Mouse (Mus musculus) regulatory T cell (primary cell): ENCODE results near the gene Grid1.

Experiments used
- in situ Hi-C: fragments of 300-600 bp; cut with MboI, MseI; formaldehyde crosslinking; loops from one replicate; pipeline ENCODE4 v1.15.1; 2025; ENCODE audit warnings: high pct_unique_total_duplicates

Grid1 gene

DNA sequence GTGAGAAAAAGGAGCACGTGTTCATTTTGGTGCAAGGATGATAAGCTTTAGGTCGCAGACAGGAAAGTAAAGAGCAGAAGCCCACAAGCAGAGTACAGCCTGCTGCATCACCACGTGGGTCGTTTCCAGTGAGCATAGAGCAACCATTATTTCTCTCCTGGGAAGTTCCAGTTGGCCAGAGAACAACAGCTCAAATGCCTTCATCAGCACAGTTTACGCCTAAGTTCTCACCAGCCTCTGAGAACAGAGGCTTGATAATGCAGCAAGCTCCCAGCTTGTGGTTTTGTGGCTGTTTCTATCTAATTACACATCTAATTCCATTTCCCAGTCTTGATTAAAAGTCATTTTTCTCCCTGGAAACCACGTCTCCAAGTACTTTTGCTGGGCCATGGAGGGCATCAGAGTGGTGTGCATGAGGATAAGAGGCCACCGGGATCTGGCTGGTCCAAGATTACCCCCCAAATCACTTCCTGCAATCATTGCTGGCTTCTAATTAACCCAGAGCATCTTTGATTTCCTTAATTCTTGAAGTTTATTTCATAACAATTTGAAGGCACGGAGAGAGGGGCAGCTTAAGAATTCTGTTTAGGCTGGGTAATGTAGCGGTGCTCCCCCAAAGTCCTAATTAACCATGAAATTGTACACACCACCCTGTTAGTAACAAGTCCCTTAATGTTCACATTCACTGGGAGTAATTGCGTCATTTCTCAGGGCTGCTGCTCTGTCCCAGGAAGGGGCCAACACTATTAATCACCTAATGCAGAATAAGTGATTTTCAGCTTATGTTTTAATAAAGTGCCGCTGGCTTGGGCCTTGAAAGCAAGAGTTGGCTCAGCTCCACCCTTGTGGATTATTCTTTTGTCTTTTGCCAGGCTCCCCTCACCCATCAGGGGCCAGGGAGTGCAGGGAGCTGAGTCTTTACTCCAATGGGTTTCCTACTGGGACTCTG is 292.7 kb downstream of the Grid1 start:
- in situ Hi-C loops, result no loop called here

DNA sequence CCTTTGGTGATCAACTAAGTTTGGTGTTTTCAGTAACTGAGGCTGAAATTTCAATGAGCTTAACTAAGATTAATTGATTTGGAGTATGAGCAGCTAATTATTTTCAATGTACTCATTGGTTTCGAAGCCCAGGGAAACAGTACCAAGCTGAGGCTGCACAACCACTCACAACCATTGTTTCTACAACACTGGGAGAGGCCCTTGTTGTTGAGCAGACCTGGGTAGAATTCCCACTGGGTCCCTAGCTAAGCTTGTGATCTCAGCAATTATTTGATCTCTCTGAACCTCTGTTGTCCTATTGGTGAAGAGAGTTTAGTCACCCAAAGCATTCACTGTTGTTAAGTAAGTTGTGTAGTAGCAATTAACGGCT is 293.4 kb downstream of the Grid1 start:
- in situ Hi-C loops, result no loop called here

DNA sequence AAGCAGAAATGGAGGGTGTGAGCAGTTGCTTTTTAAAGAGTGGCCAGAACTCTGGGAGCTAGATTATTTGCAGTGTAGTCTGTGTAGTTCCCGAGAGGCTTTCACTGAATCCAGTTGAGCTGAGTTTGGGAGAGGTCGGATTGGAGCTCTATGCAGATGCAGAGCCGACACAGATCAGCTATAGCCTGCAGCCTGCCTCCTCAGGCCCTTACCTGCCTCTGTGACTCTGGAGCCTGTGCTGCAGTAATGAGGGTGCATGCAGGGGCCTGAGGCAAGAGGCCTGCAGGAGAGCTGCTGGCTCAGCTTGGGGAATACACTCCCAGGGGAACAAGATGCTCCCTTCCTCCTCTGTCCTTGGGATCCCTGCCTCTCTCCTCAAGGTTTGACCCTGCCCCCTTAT is 296.0 kb downstream of the Grid1 start:
- in situ Hi-C loops, result no loop called here

DNA sequence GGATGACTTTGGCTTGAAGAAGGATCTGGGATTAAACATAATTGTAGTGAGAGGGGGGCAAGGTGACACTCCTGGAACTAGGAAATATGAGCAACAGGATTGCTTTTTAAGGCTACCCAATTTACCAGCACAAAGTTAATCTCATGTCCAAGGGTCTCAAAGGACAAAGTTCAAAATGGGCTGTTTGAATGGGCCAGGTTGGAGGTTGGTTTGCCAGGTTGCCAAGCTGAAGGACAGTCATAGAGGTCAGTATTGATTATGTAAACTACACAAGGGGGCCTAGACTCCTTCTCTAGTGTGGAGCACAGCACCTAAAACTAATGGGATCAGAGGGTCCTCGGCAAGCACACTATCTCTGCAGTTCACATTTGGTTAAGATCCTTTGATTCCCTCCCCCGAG is 300.2 kb downstream of the Grid1 start:
- in situ Hi-C loops, result no loop called here

DNA sequence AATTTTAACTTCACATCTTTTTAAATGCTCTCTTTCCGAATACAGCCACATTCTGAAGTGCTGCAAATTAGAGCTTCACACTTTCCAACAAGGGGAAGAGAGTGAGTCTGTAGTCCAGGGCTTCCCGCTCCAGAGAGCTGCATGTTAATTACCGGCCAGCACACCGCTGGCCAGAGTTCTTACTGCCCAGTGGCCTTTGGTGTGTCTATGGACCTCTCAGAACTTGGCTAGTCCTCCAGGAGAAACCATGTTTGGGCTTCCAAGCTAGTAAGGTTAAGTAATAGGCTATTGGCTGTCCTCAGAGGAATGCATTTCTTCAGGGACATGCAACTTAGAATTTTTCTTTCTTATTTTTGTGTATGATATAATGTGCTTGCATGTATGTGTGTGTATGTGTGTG is 301.0 kb downstream of the Grid1 start:
- in situ Hi-C loops, result no loop called here

DNA sequence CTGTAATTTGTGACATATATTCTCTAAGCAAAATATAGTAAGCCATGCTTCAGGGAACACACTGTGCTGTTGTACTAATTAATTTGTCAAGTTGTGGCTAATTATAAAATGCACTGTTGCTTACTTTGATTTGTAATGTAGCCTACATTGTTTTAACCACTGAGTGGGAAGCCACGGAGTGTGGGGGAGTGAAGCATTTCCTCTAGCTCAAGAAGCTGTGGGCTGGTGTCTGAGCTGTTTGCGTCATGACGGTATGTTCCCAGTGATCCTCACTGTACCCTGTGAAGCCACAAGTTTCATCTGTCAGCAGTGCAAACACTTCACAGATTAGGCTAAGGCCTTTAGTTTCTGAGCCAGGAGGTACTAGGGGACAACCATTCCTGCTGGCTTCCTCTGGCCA is 302.2 kb downstream of the Grid1 start:
- in situ Hi-C loops, result no loop called here

DNA sequence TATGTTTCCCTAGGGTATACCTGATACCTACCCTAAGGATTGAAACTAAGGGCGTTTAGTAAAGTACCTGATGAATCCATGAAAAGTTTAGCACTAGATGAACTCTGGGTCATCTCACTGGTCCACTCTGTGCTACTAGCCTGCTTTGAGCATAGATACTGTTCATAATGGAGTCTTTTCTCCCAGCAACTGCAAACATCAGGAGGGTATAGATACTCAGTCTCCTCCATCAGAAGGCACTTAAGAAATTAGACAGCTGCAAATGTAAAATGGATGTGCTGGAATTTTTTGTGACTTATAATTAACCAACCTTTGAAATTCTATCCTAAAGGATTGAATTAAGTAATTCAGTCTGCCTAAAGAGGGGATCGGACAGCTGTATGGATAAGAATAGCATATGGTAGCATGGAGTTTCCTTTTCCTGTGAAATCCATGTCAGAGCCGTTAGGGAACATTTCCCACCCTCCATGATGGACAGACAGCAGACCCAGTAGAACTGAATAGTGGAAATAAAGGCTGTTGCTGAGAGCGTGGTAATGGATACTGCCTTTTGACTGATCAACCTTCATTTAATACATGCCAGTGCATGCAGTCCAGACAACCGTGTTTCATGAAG is 303.5 kb downstream of the Grid1 start:
- in situ Hi-C loops, result no loop called here

DNA sequence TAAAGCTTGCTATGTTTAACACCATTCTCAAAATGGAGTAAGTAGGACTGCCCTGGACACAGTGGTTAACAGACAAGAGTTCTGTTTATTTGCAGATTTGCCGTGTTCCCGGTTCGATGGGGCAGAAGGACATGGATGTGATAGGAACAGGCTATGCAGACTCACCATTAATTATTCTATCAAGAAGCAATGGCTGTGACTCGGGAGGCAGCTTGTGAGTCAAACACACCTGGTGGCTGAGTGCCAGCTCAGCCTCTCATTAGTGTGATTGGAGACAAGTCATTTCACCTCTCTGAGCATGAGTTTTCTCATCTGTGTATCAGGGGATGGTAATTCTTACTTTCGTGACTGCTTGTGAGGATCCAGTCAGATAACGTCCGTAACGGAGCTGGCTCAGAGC is 307.7 kb downstream of the Grid1 start:
- in situ Hi-C loops, result no loop called here

DNA sequence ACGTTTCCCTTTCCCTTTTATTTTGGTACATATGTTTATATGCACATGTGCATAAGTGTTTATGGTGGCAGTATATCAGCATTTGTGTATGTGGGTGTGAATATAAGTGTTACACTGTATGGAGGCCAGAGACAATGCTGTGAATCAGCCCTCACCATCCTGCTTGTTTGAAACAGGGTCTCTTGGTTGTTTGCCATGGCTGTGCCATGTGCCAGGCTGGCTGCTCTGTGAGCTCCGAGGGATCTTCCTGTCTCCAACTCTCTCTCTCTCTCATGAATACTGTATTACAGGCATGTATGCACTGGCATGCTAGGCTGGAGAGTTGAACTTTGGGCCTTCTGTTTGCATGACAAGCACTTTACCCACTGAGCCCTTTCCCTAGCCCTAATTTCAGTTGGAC is 315.1 kb downstream of the Grid1 start:
- in situ Hi-C loops, result no loop called here

DNA sequence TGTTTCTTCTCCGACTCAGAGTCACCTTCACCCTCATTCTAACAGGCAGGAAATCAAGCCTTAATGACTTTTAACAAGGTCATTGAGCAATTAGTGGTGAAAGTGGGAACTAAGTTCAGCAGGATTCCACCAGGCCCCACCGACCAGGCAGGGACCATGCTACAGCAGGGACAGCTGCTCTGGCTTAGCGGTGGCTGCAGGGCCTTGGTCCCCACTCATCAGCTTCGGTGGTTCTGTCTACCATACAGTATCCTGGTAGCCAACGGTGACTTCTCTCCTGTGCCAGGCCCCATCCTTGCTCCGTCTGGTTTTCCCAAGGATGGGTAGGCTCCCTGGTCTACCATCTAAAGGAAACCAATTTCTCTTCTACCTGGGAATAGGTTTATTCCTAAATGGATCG is 318.2 kb downstream of the Grid1 start:
- in situ Hi-C loops, result no loop called here

DNA sequence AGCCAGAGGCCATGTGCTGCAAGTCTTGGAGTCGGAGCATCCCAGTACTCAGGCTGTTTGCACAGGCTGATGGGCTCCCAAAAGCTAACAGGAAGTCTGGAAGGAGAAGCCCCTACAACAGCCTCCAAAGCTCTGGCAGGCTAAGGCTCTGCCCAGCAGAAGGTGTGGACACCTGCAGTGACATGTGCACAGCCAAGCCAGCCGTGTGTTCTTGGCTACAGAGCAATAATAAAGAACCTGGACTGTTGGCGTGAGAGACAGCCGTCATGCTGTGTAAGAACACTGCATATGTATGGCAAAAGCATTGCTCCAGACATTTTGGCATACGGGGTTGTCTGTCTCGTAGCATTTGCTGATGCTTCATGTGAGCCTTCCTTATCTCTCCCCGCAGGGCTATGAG is 319.9 kb downstream of the Grid1 start:
- in situ Hi-C loops, result no loop called here

DNA sequence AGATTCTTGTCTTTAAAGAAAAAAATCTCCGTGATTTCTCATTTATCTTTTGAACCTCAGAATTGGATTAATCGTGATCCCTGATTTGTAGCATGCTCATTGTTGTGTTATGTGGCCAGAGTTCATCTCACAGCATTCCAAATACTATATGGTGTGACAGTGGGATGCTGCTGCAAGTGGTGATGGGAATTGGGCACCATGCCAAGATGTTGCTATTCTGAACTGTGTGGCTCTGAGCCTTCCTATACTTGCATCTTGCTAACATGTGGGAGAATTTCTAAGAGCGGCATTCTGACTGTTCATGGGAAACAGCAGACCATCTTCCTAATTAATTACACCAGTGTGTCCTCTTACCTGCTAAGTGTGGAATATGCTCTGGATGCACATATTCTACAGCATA is 332.5 kb downstream of the Grid1 start:
- in situ Hi-C loops, result no loop called here

DNA sequence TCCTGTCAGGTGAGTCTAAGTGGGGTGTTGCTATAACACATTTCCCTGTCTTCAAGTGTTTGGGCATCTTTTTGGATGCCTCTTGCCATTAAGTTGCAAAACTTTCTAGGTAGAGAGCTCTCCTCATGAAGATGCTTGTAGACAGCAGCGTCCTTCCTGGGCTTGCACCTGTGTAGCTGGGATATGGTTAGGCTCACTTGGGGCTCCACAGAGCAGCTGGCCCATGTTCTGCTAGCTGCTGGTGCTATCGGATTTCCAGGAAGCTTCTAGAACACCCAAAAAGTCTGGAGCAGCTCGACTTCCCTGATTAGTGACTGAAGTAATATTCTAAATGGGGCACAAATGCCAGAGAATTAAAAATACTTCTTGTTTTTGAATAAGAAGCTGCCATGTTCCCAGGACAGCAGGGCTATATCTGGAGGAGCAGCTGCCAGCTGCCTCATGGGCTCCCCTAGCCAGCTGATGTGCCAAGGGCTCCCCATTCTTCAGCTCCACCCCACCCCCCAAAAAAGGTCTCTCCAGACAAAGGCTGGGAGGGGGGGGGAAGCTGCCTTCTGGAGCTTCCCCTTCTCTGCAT is 333.9 kb downstream of the Grid1 start:
- in situ Hi-C loops, result no loop called here

DNA sequence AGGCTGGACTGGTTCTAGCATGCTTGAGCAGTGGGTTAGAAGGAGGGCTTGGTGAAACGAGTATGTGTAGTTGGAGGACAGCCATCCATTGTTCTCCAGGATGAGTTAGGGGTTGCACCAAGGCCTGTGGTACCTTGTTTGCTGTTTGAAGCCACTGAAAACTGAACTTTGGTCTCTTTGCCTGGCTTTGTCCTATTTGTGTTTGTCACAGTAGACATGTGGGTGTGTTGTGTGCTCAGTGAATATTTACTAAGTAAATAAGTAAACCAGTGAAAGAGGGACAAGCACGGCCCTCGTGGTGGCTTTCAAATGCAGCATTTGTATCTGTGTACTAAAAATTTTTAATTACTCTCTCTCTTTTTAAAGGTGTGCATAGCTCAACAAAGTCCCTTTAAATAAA is 334.5 kb downstream of the Grid1 start:
- in situ Hi-C loops, result no loop called here

DNA sequence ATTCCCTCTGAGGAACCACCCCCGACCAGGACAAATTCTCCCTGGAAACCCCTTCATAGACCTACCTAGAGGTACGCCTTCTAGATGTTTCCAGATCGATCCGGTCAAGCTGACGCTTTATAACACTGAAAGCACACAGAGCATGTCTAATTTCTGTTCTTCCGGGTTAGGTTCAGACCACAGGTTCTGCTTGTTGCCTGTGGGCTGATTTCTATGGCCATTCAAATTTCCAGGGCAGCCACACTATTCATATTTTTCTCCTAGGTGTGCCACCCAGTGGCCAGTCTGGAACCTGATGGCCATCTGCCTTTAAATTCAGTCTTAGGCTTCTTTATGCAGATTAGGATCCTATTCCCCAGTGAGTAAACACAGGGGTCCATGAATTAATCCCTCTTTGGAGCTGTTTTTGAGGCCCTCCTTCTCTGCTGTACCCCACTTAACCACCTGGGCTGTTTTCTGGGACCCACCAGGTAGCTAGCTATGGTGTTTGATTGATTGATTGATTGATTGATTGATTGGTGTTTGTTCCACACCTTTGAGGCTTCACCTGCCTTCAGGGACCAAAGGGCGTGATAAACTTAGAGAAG is 337.3 kb downstream of the Grid1 start:
- in situ Hi-C loops, result no loop called here

DNA sequence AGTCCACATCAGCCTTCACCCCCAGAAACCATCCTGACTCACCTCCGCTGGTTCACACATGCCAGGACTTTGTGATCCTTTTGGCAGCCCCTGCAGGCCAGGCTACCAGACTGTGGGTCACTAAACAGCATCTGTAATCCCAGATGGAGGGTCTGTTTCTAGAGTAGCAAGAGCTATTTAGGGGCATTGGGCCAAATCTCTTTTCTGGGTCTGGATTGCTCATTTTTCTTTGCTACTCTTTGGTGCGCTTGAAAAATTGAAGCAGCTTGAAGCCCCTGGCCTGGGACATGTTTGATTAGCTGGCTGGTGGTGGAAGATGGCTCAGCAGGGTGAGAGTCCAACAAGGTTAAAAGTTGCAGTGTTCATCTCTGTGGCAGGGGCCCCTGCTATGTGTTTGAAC is 339.4 kb downstream of the Grid1 start:
- in situ Hi-C loops, result no loop called here

DNA sequence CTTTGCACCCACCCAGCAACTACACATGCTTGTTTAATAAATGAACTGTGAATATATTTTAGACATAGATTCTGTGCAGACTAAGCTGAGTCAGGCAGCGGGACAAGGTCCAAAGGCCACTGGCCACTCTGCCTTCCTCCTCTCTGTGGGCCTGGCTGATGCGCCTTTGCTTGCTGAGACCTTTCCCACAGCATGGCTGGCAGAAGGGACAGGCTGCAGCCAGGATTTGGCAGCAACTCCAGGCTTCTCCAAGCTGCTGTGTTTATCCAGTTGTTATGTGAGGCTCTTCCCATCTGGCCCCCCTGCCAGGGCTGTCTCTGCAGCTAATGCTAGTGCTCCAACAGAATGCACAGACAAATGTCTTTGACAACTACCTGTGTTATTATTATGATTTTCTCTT is 347.5 kb downstream of the Grid1 start:
- in situ Hi-C loops, result no loop called here

DNA sequence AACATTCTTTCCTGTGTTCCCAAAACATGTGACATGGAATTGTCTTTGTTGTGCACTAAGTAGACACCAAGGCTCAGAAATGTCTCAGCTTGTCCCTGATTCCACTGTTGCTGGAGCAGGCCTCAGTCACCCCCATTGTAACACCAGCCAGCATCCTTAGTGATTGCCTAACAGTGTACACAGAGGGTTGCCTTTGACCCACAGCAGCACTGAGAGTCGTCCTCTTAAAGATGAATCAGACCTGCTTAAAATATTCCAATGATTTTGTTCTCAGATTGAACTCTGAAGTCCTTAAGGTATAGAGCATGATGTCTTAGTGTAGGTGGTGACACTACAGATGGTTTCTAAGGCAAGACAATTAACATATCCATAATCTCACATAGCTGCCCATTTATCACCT is 354.0 kb downstream of the Grid1 start:
- in situ Hi-C loops, result loop anchor here (10.0 kb wide), 1 partner anchor 1601 kb away; no protein-coding TSS in a partner anchor

DNA sequence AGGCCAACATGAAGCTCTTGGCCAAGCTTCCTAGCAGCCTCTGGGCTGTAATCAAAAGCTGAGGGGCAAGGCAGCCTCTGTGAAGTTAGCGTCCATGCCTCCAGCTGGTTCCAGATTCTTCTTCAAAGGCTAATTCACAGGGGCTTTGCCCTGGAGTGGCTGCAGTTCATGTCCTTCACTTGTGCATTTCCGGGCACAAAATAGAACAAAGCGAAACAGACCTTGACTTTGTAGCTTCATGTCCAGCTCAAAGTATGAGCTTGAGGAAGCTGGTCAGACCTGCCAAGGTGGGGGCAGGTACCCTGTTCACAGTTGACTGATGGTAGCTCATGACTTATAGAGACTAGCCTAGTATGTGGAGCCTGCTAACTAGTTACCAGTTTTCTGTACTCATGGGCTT is 356.1 kb downstream of the Grid1 start:
- in situ Hi-C loops, result loop anchor here (10.0 kb wide), 1 partner anchor 1599 kb away; no protein-coding TSS in a partner anchor

DNA sequence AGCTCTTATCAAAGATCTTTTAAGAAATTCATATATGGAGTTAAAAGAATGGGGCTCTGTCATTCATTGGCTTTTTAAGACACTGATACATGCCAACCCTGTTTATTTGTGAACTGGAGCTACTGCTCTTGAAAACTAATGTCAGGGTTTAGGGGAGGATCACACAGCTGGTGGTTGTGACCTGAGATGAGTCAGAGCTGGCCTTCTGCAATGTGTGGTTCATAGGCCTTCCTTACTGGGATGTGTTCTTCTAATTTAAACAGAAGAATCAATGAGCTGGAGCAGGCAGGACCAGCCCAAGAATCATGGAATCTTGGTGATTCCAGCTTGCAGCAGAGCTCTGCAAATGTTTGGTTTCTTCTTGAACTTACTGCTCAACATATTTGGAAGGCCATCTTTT is 359.2 kb downstream of the Grid1 start:
- in situ Hi-C loops, result loop anchor here (10.0 kb wide), 1 partner anchor 1596 kb away; no protein-coding TSS in a partner anchor

DNA sequence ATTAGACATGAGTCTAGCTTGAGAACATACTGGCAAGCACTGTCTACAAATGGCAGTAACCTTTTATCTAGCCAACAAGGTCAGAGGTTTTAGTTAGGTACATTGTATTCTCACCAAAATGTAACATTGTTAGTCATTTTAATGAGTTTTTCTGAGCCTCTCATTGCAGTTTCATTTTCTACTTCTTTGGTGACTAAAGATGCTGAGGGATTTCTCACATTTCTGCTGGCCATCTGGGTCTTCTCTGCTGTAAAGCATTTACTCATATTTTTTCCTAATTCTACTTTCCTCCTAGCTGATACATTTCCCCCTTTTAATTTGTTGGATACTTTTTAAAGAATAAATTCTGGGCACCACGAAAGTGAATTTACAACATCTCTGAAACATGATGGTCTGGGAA is 365.5 kb downstream of the Grid1 start:
- in situ Hi-C loops, result no loop called here

DNA sequence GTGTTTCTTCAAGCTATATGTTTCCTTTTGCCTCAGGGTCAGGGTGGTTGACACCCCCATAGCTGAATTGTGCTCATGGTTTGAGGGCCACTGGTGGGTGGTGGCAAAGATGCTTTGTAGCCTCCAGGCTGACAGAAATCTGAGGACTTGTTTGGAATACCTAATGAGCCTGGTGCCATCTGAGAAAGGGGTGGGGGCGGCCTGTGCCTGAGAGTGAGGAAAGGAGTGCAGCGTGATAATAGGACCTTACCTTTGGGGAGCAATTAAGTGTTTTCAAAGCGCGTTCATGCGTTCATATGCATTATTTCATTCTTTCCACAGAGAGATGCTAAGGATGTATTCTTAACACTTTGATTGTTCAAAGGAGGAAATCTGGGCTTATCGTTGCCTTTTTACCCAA is 372.3 kb downstream of the Grid1 start:
- in situ Hi-C loops, result no loop called here
